Mouse (Mus musculus): Measurements from ENCODE around the gene Ptpn12. TPM values are rescaled to one million over a fixed set of nuclear protein-coding genes. Genes with fewer than 3 reads are reported as not detected.
A peak's percentile ranks its signal among the peaks of the same experiment; 100 is the strongest.

Gene Ptpn12
- polyA plus RNA-seq, 1 experiment from 2014 or later = 30.0 TPM

- no peaks in the 10 kb centered on the region for H3K27me3 ChIP-seq (replicated peaks; ENCODE audit: control insufficient read depth, insufficient read depth, low read length)
- H3K9me3 ChIP-seq (ENCODE audit: control insufficient read depth, low read length) = no peaks in the 10 kb centered on the region
- ATAC-seq (ENCODE audit: low read depth) = no peak
- no peak for DNase-seq (ENCODE audit: low spot score)
- H3K4me1 ChIP-seq (ENCODE audit: control insufficient read depth, insufficient read depth, low read length) = no peaks in the 10 kb centered on the region
- 58% methylated on average over 9 of the region's 9 CpGs for WGBS
- H3K4me3 ChIP-seq (ENCODE audit: low read depth, low read length) = no peak overlapping the region
- no peaks in the 10 kb centered on the region for H3K36me3 ChIP-seq (ENCODE audit: control insufficient read depth, insufficient read depth, low read length)
- H3K9ac ChIP-seq (ENCODE audit: low read depth, low read length) = no peak overlapping the region
- no peak overlapping the region for H3K27ac ChIP-seq (replicated peaks; ENCODE audit: low read depth, low read length)
- H3K4me2 ChIP-seq (ENCODE audit: low read depth, low read length) = no peak overlapping the region
Observed at GRCm38 (mm10) chr5:20968493-20968892, 87.2 kb downstream of the Ptpn12 start.

GRCm38 (mm10) chr5:20967942-20968341 lies 87.8 kb downstream of the Ptpn12 start:
- Histone ChIP-seq H3K9me3 (ENCODE audit: control insufficient read depth, low read length) (no peaks in the 10 kb centered on the region), H3K27me3 (replicated peaks; ENCODE audit: control insufficient read depth, insufficient read depth, low read length) (no peaks in the 10 kb centered on the region), H3K4me3 (ENCODE audit: low read depth, low read length) (no peak overlapping the region), H3K36me3 (ENCODE audit: control insufficient read depth, insufficient read depth, low read length) (no peaks in the 10 kb centered on the region), H3K4me2 (ENCODE audit: low read depth, low read length) (no peak overlapping the region), H3K9ac (ENCODE audit: low read depth, low read length) (0 out of 2 replicates have a peak overlapping the region, but pooled peaks have one; percentile 6), H3K4me1 (ENCODE audit: control insufficient read depth, insufficient read depth, low read length) (no peaks in the 10 kb centered on the region), H3K27ac (replicated peaks; ENCODE audit: low read depth, low read length) (no peak overlapping the region)
- ATAC-seq (ENCODE audit: low read depth) = peak; percentile 62
- no peak for DNase-seq (ENCODE audit: low spot score)
- WGBS = 33% methylated on average over 4 of the region's 4 CpGs

GRCm38 (mm10) chr5:20964446-20964845 lies 91.3 kb downstream of the Ptpn12 start:
- Histone ChIP-seq H3K9me3 (ENCODE audit: control insufficient read depth, low read length) (no peaks in the 10 kb centered on the region), H3K36me3 (ENCODE audit: control insufficient read depth, insufficient read depth, low read length) (0 out of 2 replicates have a peak, but pooled peaks cover 5% of the 10 kb centered on the region), H3K27me3 (replicated peaks; ENCODE audit: control insufficient read depth, insufficient read depth, low read length) (no peaks in the 10 kb centered on the region), H3K4me1 (ENCODE audit: control insufficient read depth, insufficient read depth, low read length) (no peaks in the 10 kb centered on the region), H3K4me2 (ENCODE audit: low read depth, low read length) (no peak overlapping the region), H3K27ac (replicated peaks; ENCODE audit: low read depth, low read length) (no peak overlapping the region), H3K9ac (ENCODE audit: low read depth, low read length) (no peak overlapping the region), H3K4me3 (ENCODE audit: low read depth, low read length) (no peak overlapping the region)
- DNase-seq (ENCODE audit: low spot score) = no peak
- no peak for ATAC-seq (ENCODE audit: low read depth)
- 74% methylated on average over 6 of the region's 6 CpGs for WGBS

- Histone ChIP-seq H3K27ac (replicated peaks; ENCODE audit: low read depth, low read length) (no peak overlapping the region), H3K9ac (ENCODE audit: low read depth, low read length) (no peak overlapping the region), H3K4me3 (ENCODE audit: low read depth, low read length) (no peak overlapping the region), H3K9me3 (ENCODE audit: control insufficient read depth, low read length) (no peaks in the 10 kb centered on the region), H3K27me3 (replicated peaks; ENCODE audit: control insufficient read depth, insufficient read depth, low read length) (no peaks in the 10 kb centered on the region), H3K4me2 (ENCODE audit: low read depth, low read length) (no peak overlapping the region), H3K36me3 (ENCODE audit: control insufficient read depth, insufficient read depth, low read length) (0 out of 2 replicates have a peak, but pooled peaks cover 5% of the 10 kb centered on the region), H3K4me1 (ENCODE audit: control insufficient read depth, insufficient read depth, low read length) (no peaks in the 10 kb centered on the region)
- 65% methylated on average over 9 of the region's 9 CpGs for WGBS
- ATAC-seq (ENCODE audit: low read depth) = peak; percentile 67; the same call in 1 of the 2 replicates
- peak; percentile 72 for DNase-seq (ENCODE audit: low spot score)
Observed at GRCm38 (mm10) chr5:20963295-20963694, 92.4 kb downstream of the Ptpn12 start.

- Histone ChIP-seq H3K9me3 (ENCODE audit: control insufficient read depth, low read length) (peaks cover 11% of the 10 kb centered on the region), H3K36me3 (ENCODE audit: control insufficient read depth, insufficient read depth, low read length) (peaks cover 11% of the 10 kb centered on the region; the same call in 1 of the 2 replicates), H3K4me3 (ENCODE audit: low read depth, low read length) (no peak overlapping the region), H3K27me3 (replicated peaks; ENCODE audit: control insufficient read depth, insufficient read depth, low read length) (no peaks in the 10 kb centered on the region), H3K4me2 (ENCODE audit: low read depth, low read length) (no peak overlapping the region), H3K9ac (ENCODE audit: low read depth, low read length) (no peak overlapping the region), H3K27ac (replicated peaks; ENCODE audit: low read depth, low read length) (no peak overlapping the region), H3K4me1 (ENCODE audit: control insufficient read depth, insufficient read depth, low read length) (no peaks in the 10 kb centered on the region)
- DNase-seq (ENCODE audit: low spot score) (no peak), ATAC-seq (ENCODE audit: low read depth) (no peak)
- WGBS = 71% methylated on average over 2 of the region's 2 CpGs
Observed at GRCm38 (mm10) chr5:20960927-20961326, 94.8 kb downstream of the Ptpn12 start.

GRCm38 (mm10) chr5:20956298-20956697 lies 99.4 kb downstream of the Ptpn12 start, which contains the start of gene Rsbn1l:
TSS of gene Rsbn1l (minus strand) at chr5:20956398.
- 94% methylated on average over 3 of the region's 3 CpGs for WGBS
- H3K4me1 ChIP-seq (ENCODE audit: control insufficient read depth, insufficient read depth, low read length) = no peaks in the 10 kb centered on the region
- peaks cover 11% of the 10 kb centered on the region for H3K9me3 ChIP-seq (ENCODE audit: control insufficient read depth, low read length)
- no peaks in the 10 kb centered on the region for H3K27me3 ChIP-seq (replicated peaks; ENCODE audit: control insufficient read depth, insufficient read depth, low read length)
- no peak within 1 kb of the TSS for H3K4me3 ChIP-seq (ENCODE audit: low read depth, low read length)
- peaks cover 6% of the 10 kb centered on the region; the same call in 1 of the 2 replicates for H3K36me3 ChIP-seq (ENCODE audit: control insufficient read depth, insufficient read depth, low read length)
- ATAC-seq (ENCODE audit: low read depth) (no peak), DNase-seq (ENCODE audit: low spot score) (no peak)
- H3K27ac ChIP-seq (replicated peaks; ENCODE audit: low read depth, low read length) = no peak within 1 kb of the TSS
- H3K9ac ChIP-seq (ENCODE audit: low read depth, low read length) = no peak within 1 kb of the TSS
- H3K4me2 ChIP-seq (ENCODE audit: low read depth, low read length) = no peak within 1 kb of the TSS

GRCm38 (mm10) chr5:20955114-20955835 lies 100.4 kb downstream of the Ptpn12 start:
- ATAC-seq (ENCODE audit: low read depth) (no peak), DNase-seq (ENCODE audit: low spot score) (no peak)
- Histone ChIP-seq H3K27ac (replicated peaks; ENCODE audit: low read depth, low read length) (no peak overlapping the region), H3K9me3 (ENCODE audit: control insufficient read depth, low read length) (peaks cover 11% of the 10 kb centered on the region), H3K4me3 (ENCODE audit: low read depth, low read length) (no peak overlapping the region), H3K4me1 (ENCODE audit: control insufficient read depth, insufficient read depth, low read length) (no peaks in the 10 kb centered on the region), H3K36me3 (ENCODE audit: control insufficient read depth, insufficient read depth, low read length) (peaks cover 6% of the 10 kb centered on the region; the same call in 1 of the 2 replicates), H3K27me3 (replicated peaks; ENCODE audit: control insufficient read depth, insufficient read depth, low read length) (no peaks in the 10 kb centered on the region), H3K9ac (ENCODE audit: low read depth, low read length) (no peak overlapping the region), H3K4me2 (ENCODE audit: low read depth, low read length) (no peak overlapping the region)
- WGBS = 62% methylated on average over 13 of the region's 13 CpGs

GRCm38 (mm10) chr5:20952337-20952925 lies 103.3 kb downstream of the Ptpn12 start:
- Histone ChIP-seq H3K9me3 (ENCODE audit: control insufficient read depth, low read length) (peaks cover 5% of the 10 kb centered on the region), H3K27ac (replicated peaks; ENCODE audit: low read depth, low read length) (peak overlapping the region; percentile 99), H3K36me3 (ENCODE audit: control insufficient read depth, insufficient read depth, low read length) (peaks cover 6% of the 10 kb centered on the region; the same call in 1 of the 2 replicates), H3K9ac (ENCODE audit: low read depth, low read length) (peak overlapping the region; percentile 93), H3K27me3 (replicated peaks; ENCODE audit: control insufficient read depth, insufficient read depth, low read length) (no peaks in the 10 kb centered on the region), H3K4me3 (ENCODE audit: low read depth, low read length) (peak overlapping the region; percentile 96), H3K4me1 (ENCODE audit: control insufficient read depth, insufficient read depth, low read length) (peaks cover 11% of the 10 kb centered on the region), H3K4me2 (ENCODE audit: low read depth, low read length) (peak overlapping the region; percentile 56)
- no peak for ATAC-seq (ENCODE audit: low read depth)
- no peak for DNase-seq (ENCODE audit: low spot score)
- WGBS = 23% methylated on average over 9 of the region's 9 CpGs

Measured in embryonic facial prominence, embryonic 14.5 days (tissue).